Mouse (Mus musculus): ENCODE measurements around the gene Otulinl. TPM values are rescaled to one million over a fixed set of nuclear protein-coding genes. Genes with fewer than 3 reads are reported as not detected.
A peak's percentile ranks its signal among the peaks of the same experiment; 100 is the strongest.
"Not testable (repeated sequence)": the region's sequence is repeated elsewhere in the genome, so short reads cannot be mapped to it uniquely, and the experiment has no call there.

The Otulinl gene
- 3.5 and 5.4 TPM in 2 replicates for polyA plus RNA-seq (2014; fragmentation: Nextera tagmentation; extraction: Ambion mirVana)

DNA sequence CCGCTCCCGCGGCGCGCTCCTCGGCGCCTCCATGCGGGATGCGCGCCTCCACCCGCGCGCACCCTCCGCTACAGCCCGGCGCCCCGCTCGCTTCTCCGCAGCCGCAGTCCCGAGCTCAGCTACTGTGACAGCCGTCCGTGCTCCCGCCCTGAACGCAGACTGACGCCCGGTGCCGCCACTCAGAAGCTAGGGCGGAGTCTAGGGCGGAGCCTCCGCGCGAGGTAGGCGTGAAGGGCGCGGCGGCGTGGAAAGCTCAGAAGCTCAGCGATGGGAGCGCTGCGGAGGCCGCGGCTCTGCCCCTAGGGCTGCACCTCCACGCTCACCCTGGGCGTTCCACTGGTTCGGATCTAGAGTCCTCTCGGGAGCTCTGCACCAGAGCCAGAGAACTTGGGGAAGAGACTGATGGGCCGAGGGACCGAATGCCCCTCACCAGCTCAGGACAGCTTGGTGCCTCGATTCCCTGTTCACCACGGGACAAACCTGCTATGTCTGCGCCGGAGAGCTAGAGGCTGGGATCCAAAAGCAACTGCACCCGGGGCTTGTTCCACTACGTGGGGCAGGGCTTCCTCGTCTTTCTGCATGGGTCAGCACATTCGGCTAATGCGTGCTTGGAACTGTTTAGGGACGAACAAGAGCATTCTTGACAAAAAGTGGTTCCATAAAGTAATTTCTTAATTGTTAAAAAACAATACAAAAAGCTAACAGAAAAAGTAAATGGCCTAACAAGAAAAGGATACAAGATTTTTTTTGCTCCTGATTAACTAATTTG, at the start of gene Otulinl:
Gene Otulinl, minus strand, starts transcription at position 161 of the 769 bp plus-strand sequence.
- H3K4me1 ChIP-seq (ENCODE audit: control insufficient read depth, insufficient read depth, low read length) = peaks cover 2% of the 10 kb centered on the region; the same call in 1 of the 2 replicates
- H3K4me2 ChIP-seq = peak within 1 kb of the TSS; percentile 95
- WGBS (ENCODE audit: insufficient replicate concordance) = 3% methylated on average over 59 of the region's 59 CpGs
- no peak within 1 kb of the TSS for H3K27ac ChIP-seq (ENCODE audit: low read depth, low read length)
- H3K9me3 ChIP-seq (replicated peaks; ENCODE audit: control insufficient read depth, low read length) = no peaks in the 10 kb centered on the region
- ATAC-seq (replicated peaks; ENCODE audit: insufficient number of reproducible peaks, low FRiP score, low TSS enrichment) = peak; percentile 92
- peak within 1 kb of the TSS; percentile 76 for H3K9ac ChIP-seq (ENCODE audit: low read depth, low read length)
- H3K36me3 ChIP-seq (ENCODE audit: control insufficient read depth, insufficient read depth, low read length) = no peaks in the 10 kb centered on the region
- peak within 1 kb of the TSS; percentile 72 for H3K4me3 ChIP-seq (ENCODE audit: low read depth, low read length)
- peaks cover 14% of the 10 kb centered on the region for H3K27me3 ChIP-seq (ENCODE audit: control insufficient read depth, insufficient read depth, low read length)

DNA sequence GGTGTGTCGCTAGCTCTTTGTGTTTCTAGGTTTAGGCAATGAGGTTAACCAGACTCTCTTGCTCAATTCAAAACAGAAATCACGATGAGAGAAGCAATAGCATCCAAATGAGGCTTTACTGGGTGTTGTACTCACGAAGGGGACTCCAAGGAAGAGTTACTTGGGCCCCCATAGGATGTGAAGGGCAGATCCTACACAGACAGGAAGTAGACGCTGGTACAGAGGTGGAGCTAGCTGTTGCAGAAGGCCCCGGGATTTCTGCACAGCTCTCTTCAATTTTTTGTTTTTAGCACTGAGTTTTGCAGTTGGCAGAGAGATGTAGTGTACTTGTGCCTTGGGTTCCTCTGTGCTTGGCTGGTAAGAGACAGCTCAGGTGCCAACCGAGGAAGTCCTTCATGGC, 44.8 kb upstream of the Otulinl start:
- H3K9ac ChIP-seq (ENCODE audit: low read depth, low read length) = no peak overlapping the region
- no peak overlapping the region for H3K27ac ChIP-seq (ENCODE audit: low read depth, low read length)
- no peaks in the 10 kb centered on the region for H3K36me3 ChIP-seq (ENCODE audit: control insufficient read depth, insufficient read depth, low read length)
- 66% methylated on average over 6 of the region's 6 CpGs for WGBS (ENCODE audit: insufficient replicate concordance)
- H3K4me1 ChIP-seq (ENCODE audit: control insufficient read depth, insufficient read depth, low read length) = peaks cover 14% of the 10 kb centered on the region
- ATAC-seq (replicated peaks; ENCODE audit: insufficient number of reproducible peaks, low FRiP score, low TSS enrichment) = no peak
- H3K9me3 ChIP-seq (replicated peaks; ENCODE audit: control insufficient read depth, low read length) = no peaks in the 10 kb centered on the region
- H3K4me2 ChIP-seq = no peak overlapping the region
- no peaks in the 10 kb centered on the region for H3K27me3 ChIP-seq (ENCODE audit: control insufficient read depth, insufficient read depth, low read length)
- no peak overlapping the region for H3K4me3 ChIP-seq (ENCODE audit: low read depth, low read length)

GRCm38 (mm10) chr15:27724796-27725680, 43.7 kb upstream of the Otulinl start:
- no peaks in the 10 kb centered on the region for H3K27me3 ChIP-seq (ENCODE audit: control insufficient read depth, insufficient read depth, low read length)
- no peak overlapping the region for H3K9ac ChIP-seq (ENCODE audit: low read depth, low read length)
- H3K4me3 ChIP-seq (ENCODE audit: low read depth, low read length) = no peak overlapping the region
- 31% methylated on average over 9 of the region's 9 CpGs for WGBS (ENCODE audit: insufficient replicate concordance)
- peak overlapping the region; percentile 23; the same call in 1 of the 2 replicates for H3K27ac ChIP-seq (ENCODE audit: low read depth, low read length)
- H3K36me3 ChIP-seq (ENCODE audit: control insufficient read depth, insufficient read depth, low read length) = no peaks in the 10 kb centered on the region
- H3K9me3 ChIP-seq (replicated peaks; ENCODE audit: control insufficient read depth, low read length) = no peaks in the 10 kb centered on the region
- H3K4me1 ChIP-seq (ENCODE audit: control insufficient read depth, insufficient read depth, low read length) = peaks cover 14% of the 10 kb centered on the region
- H3K4me2 ChIP-seq = 0 out of 2 replicates have a peak overlapping the region, but pooled peaks have one; percentile 9
- no peak for ATAC-seq (replicated peaks; ENCODE audit: insufficient number of reproducible peaks, low FRiP score, low TSS enrichment)

DNA sequence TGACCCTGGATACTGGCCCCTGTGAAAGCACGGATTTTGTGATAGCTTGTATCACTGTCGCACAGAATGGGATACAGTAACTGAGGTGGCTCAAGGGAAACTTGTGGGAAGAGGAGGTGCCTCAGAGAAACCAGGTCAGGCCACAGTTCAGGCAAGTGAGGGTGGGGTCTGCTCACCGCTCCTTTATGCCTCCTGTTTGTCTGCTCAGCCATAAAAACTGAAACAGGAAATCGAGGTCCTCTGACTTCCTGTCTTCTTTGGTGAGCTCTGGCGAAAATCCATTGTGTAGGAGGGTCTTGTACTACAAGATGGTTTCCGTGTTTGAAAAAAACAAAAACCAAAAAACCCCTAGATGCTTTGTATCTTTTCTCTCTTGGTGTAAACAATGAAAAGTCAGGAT, 42.9 kb upstream of the Otulinl start:
- peak overlapping the region; percentile 23; the same call in 1 of the 2 replicates for H3K27ac ChIP-seq (ENCODE audit: low read depth, low read length)
- no peak overlapping the region for H3K4me3 ChIP-seq (ENCODE audit: low read depth, low read length)
- H3K4me1 ChIP-seq (ENCODE audit: control insufficient read depth, insufficient read depth, low read length) = peaks cover 14% of the 10 kb centered on the region
- H3K27me3 ChIP-seq (ENCODE audit: control insufficient read depth, insufficient read depth, low read length) = no peaks in the 10 kb centered on the region
- H3K4me2 ChIP-seq = 0 out of 2 replicates have a peak overlapping the region, but pooled peaks have one; percentile 9
- H3K9me3 ChIP-seq (replicated peaks; ENCODE audit: control insufficient read depth, low read length) = no peaks in the 10 kb centered on the region
- ATAC-seq (replicated peaks; ENCODE audit: insufficient number of reproducible peaks, low FRiP score, low TSS enrichment) = no peak
- H3K9ac ChIP-seq (ENCODE audit: low read depth, low read length) = no peak overlapping the region
- 51% methylated on average over 6 of the region's 6 CpGs for WGBS (ENCODE audit: insufficient replicate concordance)
- H3K36me3 ChIP-seq (ENCODE audit: control insufficient read depth, insufficient read depth, low read length) = no peaks in the 10 kb centered on the region

- H3K4me2 ChIP-seq = no peak overlapping the region
- H3K27me3 ChIP-seq (ENCODE audit: control insufficient read depth, insufficient read depth, low read length) = no peaks in the 10 kb centered on the region
- H3K9ac ChIP-seq (ENCODE audit: low read depth, low read length) = no peak overlapping the region
- ATAC-seq (replicated peaks; ENCODE audit: insufficient number of reproducible peaks, low FRiP score, low TSS enrichment) = 0 out of 2 replicates have a peak, but pooled peaks have one; percentile 33
- no peaks in the 10 kb centered on the region for H3K36me3 ChIP-seq (ENCODE audit: control insufficient read depth, insufficient read depth, low read length)
- H3K9me3 ChIP-seq (replicated peaks; ENCODE audit: control insufficient read depth, low read length) = no peaks in the 10 kb centered on the region
- no peak overlapping the region for H3K27ac ChIP-seq (ENCODE audit: low read depth, low read length)
- H3K4me1 ChIP-seq (ENCODE audit: control insufficient read depth, insufficient read depth, low read length) = peaks cover 14% of the 10 kb centered on the region
- no peak overlapping the region for H3K4me3 ChIP-seq (ENCODE audit: low read depth, low read length)
- WGBS (ENCODE audit: insufficient replicate concordance) = 34% methylated on average over 6 of the region's 6 CpGs
Observed at GRCm38 (mm10) chr15:27723746-27724145, 42.4 kb upstream of the Otulinl start.

- ATAC-seq (replicated peaks; ENCODE audit: insufficient number of reproducible peaks, low FRiP score, low TSS enrichment); H3K27ac ChIP-seq (ENCODE audit: low read depth, low read length); H3K27me3 ChIP-seq (ENCODE audit: control insufficient read depth, insufficient read depth, low read length); H3K9me3 ChIP-seq (replicated peaks; ENCODE audit: control insufficient read depth, low read length); H3K4me2 ChIP-seq; H3K4me3 ChIP-seq (ENCODE audit: low read depth, low read length); H3K9ac ChIP-seq (ENCODE audit: low read depth, low read length); H3K36me3 ChIP-seq (ENCODE audit: control insufficient read depth, insufficient read depth, low read length): not testable (repeated sequence)
- 83% methylated on average over 8 of the region's 8 CpGs for WGBS (ENCODE audit: insufficient replicate concordance)
- peaks cover 14% of the 10 kb centered on the region for H3K4me1 ChIP-seq (ENCODE audit: control insufficient read depth, insufficient read depth, low read length)
Observed at GRCm38 (mm10) chr15:27720297-27720696, 38.9 kb upstream of the Otulinl start.

DNA sequence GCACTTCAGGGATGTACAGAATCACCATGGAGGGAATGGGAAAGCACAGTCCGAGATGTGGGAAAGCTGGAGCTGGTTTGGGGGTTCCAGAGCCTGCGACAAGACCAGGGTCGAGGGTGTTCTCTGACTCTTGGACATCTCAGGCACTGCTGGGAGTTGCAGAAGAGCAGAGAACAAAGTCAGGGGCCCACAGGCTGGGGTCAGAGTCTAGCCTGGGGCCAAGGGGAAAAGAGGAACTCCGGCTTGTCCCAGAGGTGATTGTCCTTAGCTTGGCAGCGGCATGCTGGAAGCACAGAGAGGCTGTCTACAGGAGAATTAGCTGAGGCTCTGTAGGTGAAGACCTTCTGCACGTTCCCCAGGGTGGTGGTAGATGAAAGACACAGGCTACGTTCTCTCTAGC, 37.3 kb upstream of the Otulinl start:
- H3K4me2 ChIP-seq = no peak overlapping the region
- no peak overlapping the region for H3K27ac ChIP-seq (ENCODE audit: low read depth, low read length)
- 69% methylated on average over 7 of the region's 7 CpGs for WGBS (ENCODE audit: insufficient replicate concordance)
- H3K9ac ChIP-seq (ENCODE audit: low read depth, low read length) = no peak overlapping the region
- H3K4me1 ChIP-seq (ENCODE audit: control insufficient read depth, insufficient read depth, low read length) = no peaks in the 10 kb centered on the region; the same call in 1 of the 2 replicates
- no peak overlapping the region for H3K4me3 ChIP-seq (ENCODE audit: low read depth, low read length)
- no peaks in the 10 kb centered on the region for H3K27me3 ChIP-seq (ENCODE audit: control insufficient read depth, insufficient read depth, low read length)
- ATAC-seq (replicated peaks; ENCODE audit: insufficient number of reproducible peaks, low FRiP score, low TSS enrichment) = no peak
- H3K9me3 ChIP-seq (replicated peaks; ENCODE audit: control insufficient read depth, low read length) = no peaks in the 10 kb centered on the region
- no peaks in the 10 kb centered on the region for H3K36me3 ChIP-seq (ENCODE audit: control insufficient read depth, insufficient read depth, low read length)

DNA sequence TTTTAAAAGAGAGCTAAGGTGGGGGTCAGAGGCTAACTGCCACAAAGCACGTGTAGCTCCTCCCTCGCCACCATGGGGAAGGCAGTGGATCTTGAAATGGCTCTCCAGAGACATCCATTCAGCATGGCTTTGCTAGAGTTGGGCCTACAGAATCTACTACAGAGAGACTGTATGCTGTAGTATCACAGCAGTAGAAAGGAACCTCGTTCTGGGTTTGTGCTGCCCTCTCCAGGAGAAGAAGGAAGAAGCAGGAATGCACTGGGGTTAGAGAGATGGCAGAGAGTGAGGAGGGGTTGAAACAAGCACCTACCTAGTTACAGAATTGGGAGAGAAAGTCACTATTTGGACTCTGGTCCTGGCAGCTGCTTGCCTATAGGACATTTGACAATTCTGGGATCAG, 34.0 kb upstream of the Otulinl start:
- Histone ChIP-seq H3K9me3 (replicated peaks; ENCODE audit: control insufficient read depth, low read length) (no peaks in the 10 kb centered on the region), H3K4me2 (no peak overlapping the region), H3K27me3 (ENCODE audit: control insufficient read depth, insufficient read depth, low read length) (no peaks in the 10 kb centered on the region), H3K9ac (ENCODE audit: low read depth, low read length) (no peak overlapping the region), H3K4me3 (ENCODE audit: low read depth, low read length) (no peak overlapping the region), H3K27ac (ENCODE audit: low read depth, low read length) (no peak overlapping the region), H3K4me1 (ENCODE audit: control insufficient read depth, insufficient read depth, low read length) (no peaks in the 10 kb centered on the region), H3K36me3 (ENCODE audit: control insufficient read depth, insufficient read depth, low read length) (no peaks in the 10 kb centered on the region)
- no peak for ATAC-seq (replicated peaks; ENCODE audit: insufficient number of reproducible peaks, low FRiP score, low TSS enrichment)
- WGBS (ENCODE audit: insufficient replicate concordance) = 36% methylated on average over 3 of the region's 3 CpGs

Measured in heart, embryonic 11.5 days (tissue).